8 mouse cellular contexts compared by ENCODE assay signal in the genomic region with DNA sequence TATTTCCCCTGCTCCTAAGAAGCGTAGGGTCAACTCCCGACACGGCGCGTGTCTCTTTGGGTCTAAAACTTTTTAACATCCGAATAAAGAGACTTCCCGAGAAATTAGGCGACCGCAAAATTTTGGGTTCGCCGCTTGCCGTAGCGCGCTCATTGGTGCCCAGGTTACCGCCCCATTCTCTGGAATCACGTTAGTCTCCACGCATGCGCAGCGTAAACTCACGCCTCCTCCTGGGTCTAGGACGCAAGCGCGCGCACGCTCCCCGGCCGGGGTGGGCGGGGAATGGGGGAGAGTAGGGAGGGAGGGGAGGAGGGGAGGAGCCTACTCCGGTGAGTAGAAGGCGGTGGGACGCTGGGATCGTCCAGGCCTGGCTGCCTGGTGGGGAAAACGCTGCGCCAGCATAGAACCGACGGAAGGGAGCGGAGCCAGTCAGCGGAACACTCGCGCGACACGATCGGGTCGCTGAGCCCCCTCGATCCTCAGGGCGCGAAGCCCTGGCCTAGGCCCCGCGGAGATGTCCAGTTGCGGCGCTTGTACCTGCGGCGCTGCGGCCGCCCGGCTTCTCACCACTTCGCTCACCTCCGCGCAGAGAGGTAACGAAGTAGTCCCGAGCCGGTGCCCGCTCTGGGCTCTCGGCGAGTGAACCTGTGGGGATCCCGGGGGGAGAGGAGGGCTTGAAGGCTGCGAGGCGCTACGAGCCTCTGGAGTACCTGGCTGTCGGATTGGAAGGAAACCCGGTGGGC. TPM values are rescaled to one million over a fixed set of nuclear protein-coding genes. Genes with fewer than 3 reads are reported as not detected.
DNase-seq lines count a peak whose midpoint lies in the region; ATAC-seq and TF ChIP-seq lines count a peak whose summit lies in the region.

TSS of gene Clpx (plus strand) at position 288 of the 743 bp plus-strand sequence.

- H3K4me2 ChIP-seq in forebrain, embryonic 15.5 days (replicated peaks): peak within 1 kb of the TSS; percentile 77

- peaks cover 0 to 2% of the 10 kb centered on the region in 2 experiments; a peak in 1 of 4 replicates for H3K4me1 ChIP-seq in ES-E14 (ENCODE audit: control insufficient read depth in 2 of 2, insufficient read depth in 2 of 2, low read length in 2 of 2, poor library complexity in 1 of 2)
- H3K4me1 ChIP-seq in forebrain, embryonic 15.5 days: peaks cover 25% of the 10 kb centered on the region
- peaks cover 12% of the 10 kb centered on the region for H3K4me1 ChIP-seq in lung, adult 2 months (ENCODE audit: control insufficient read depth, insufficient read depth, low read length)

- no peaks in the 10 kb centered on the region for H3K9me3 ChIP-seq in ES-E14 (ENCODE audit: control insufficient read depth, insufficient read depth, low read depth, low read length)
- no peaks in the 10 kb centered on the region for H3K9me3 ChIP-seq in forebrain, embryonic 15.5 days

- peak within 1 kb of the TSS; percentile 92 to 98 for H3K4me3 ChIP-seq in ES-E14 (ENCODE audit: insufficient read depth in 1 of 2, low read depth in 1 of 2, low read length in 2 of 2, poor library complexity in 1 of 2, severe bottlenecking in 1 of 2)
- H3K4me3 ChIP-seq in forebrain, embryonic 15.5 days: peak within 1 kb of the TSS; percentile 72
- peak within 1 kb of the TSS; percentile 94 for H3K4me3 ChIP-seq in lung, adult 2 months (replicated peaks; ENCODE audit: extremely low read depth, low read depth, low read length)

- no peaks in the 10 kb centered on the region for H3K27me3 ChIP-seq in forebrain, embryonic 15.5 days

- peak; percentile 97 for ATAC-seq in forebrain, embryonic 15.5 days (replicated peaks)
- ATAC-seq in neutrophil, adult 5-6 weeks (ENCODE audit: extremely low read depth, insufficient number of reproducible peaks, low FRiP score, poor library complexity, severe bottlenecking): peak; percentile 93

- intact Hi-C loops in heart, postnatal 25 days (cut with DNase I): no loop called here

- H3K36me3 ChIP-seq in ES-E14 (ENCODE audit: control insufficient read depth, insufficient read depth, low read length, poor library complexity, severe bottlenecking): no peaks in the 10 kb centered on the region
- 0 out of 2 replicates have a peak, but pooled peaks cover 3% of the 10 kb centered on the region for H3K36me3 ChIP-seq in forebrain, embryonic 15.5 days

- in situ Hi-C loops in ES-E14 (cut with MboI; ENCODE audit: low sequenced_read_pairs in 2 of 2, unreplicated experiment in 2 of 2): no loop called here

- TF ChIP-seq CTCF in lung, adult 2 months (IDR thresholded peaks at IDR 0.05; ENCODE audit: insufficient read depth, low read length): no peak

- H3K27ac ChIP-seq in ES-E14 (ENCODE audit: insufficient read depth, low read depth, low read length, poor library complexity, severe bottlenecking): no peak within 1 kb of the TSS; the same call in 1 of the 2 replicates
- peak within 1 kb of the TSS; percentile 74 for H3K27ac ChIP-seq in forebrain, embryonic 15.5 days (replicated peaks)

- peak within 1 kb of the TSS; percentile 98 for H3K9ac ChIP-seq in ES-E14 (ENCODE audit: insufficient read depth, low read depth, low read length, poor library complexity, severe bottlenecking)
- peak within 1 kb of the TSS; percentile 82 for H3K9ac ChIP-seq in forebrain, embryonic 15.5 days (replicated peaks)

- WGBS in forebrain, embryonic 15.5 days: under 1% methylated on average over 67 of the region's 71 CpGs
- under 1% methylated on average over 71 of the region's 71 CpGs for WGBS in lung, adult 2 months

- peak; percentile 92 for TF ChIP-seq POLR2A in lung, adult 2 months (IDR thresholded peaks at IDR 0.05; ENCODE audit: borderline replicate concordance, extremely low read depth, low read depth, low read length)

- DNase-seq in ES-E14 (ENCODE audit: low read depth, low spot score): peak; percentile 98
- DNase-seq in cerebellum, adult 11-12 months: peak; percentile 97
- peak; percentile 95 for DNase-seq in heart, postnatal 25 days (ENCODE audit: low spot score)
- peak; percentile 96 to 98 for DNase-seq in layer of hippocampus, adult 18-20 months (ENCODE audit: low spot score in 2 of 2)
- DNase-seq in lung, adult 2 months: peak; percentile 95
- DNase-seq in thymus, adult 18-20 months: peak; percentile 94 to 97

TF ChIP-seq in ES-E14, 5 proteins besides CTCF, POLR2A, EP300 and RAD21:
- peak; percentile 47 for TF ChIP-seq MAFK (IDR thresholded peaks at IDR 0.05; ENCODE audit: insufficient read depth, low read depth, low read length)
- no peak for TF ChIP-seq ZNF384 (IDR thresholded peaks at IDR 0.05; ENCODE audit: low read depth, low read length)
- TF ChIP-seq ZC3H11A (IDR thresholded peaks at IDR 0.05; ENCODE audit: borderline replicate concordance, low read depth, low read length): no peak
- no peak for TF ChIP-seq CHD2 (IDR thresholded peaks at IDR 0.05; ENCODE audit: low read depth, low read length)
- 0 out of 2 replicates have a peak, but pooled peaks have one; percentile 17 for TF ChIP-seq HCFC1 (IDR thresholded peaks at IDR 0.05; ENCODE audit: borderline replicate concordance, insufficient read depth, low read length)
TF ChIP-seq in ES-E14: peak in this region for 2.

RNA-seq across cellular contexts. Expression of gene Clpx, which starts in this region (rescaled TPM):
- 17.3 and 24.1 TPM in 2 replicates for total RNA-seq in ES-E14 (2012; rRNA removed)
- polyA plus RNA-seq in forebrain, embryonic 15.5 days (2015; fragmentation: Nextera tagmentation; extraction: Ambion mirVana): 45.7 and 47.3 TPM in 2 replicates
- total RNA-seq in heart, postnatal 25 days (2021): 100 to 1,000 TPM; 101 to 106 TPM
- total RNA-seq in layer of hippocampus, adult 18-20 months (2021): 10 to 100 TPM; 28.7 to 29.6 TPM
- 8.7 and 10.5 TPM in 2 replicates for polyA plus RNA-seq in lung, adult 2 months (2012; rRNA removed)
- total RNA-seq in neutrophil, adult 5-6 weeks (2017): 42.4 and 50.0 TPM in 2 replicates
